Mouse (Mus musculus) midbrain, embryonic 12.5 days (tissue): ENCODE measurements around the gene Pdp2. TPM values are rescaled to one million over a fixed set of nuclear protein-coding genes. Genes with fewer than 3 reads are reported as not detected.

Source experiments
- ATAC-seq: fragments of 200-750 bp; cut with Nextera tagmentation; 2 replicates; pipeline ENCODE4 v1.8.0; 2017; ENCODE audit warnings: low read depth, moderate TSS enrichment, moderate library complexity; ENCODE audit not compliant: low FRiP score
- H3K27ac ChIP-seq: fragments of 300-500 bp; sonication (generic); replicated peaks from 2 replicates; pipeline ENCODE4 v1.5.1; 2016; ENCODE audit warnings: mild to moderate bottlenecking
- H3K27me3 ChIP-seq: fragments of 300-500 bp; sonication (generic); 2 replicates; pipeline ENCODE4 v1.6.1; 2016; ENCODE audit warnings: mild to moderate bottlenecking
- H3K36me3 ChIP-seq: fragments of 300-500 bp; sonication (generic); 2 replicates; pipeline ENCODE4 v1.6.1; 2016
- H3K4me1 ChIP-seq: fragments of 300-500 bp; sonication (generic); 2 replicates; pipeline ENCODE4 v1.6.1; 2016
- H3K4me2 ChIP-seq: fragments of 300-500 bp; sonication (generic); replicated peaks from 2 replicates; pipeline ENCODE4 v1.6.1; 2016; ENCODE audit warnings: mild to moderate bottlenecking, moderate library complexity
- H3K4me3 ChIP-seq: fragments of 300-500 bp; sonication (generic); 2 replicates; pipeline ENCODE4 v1.5.1; 2016; ENCODE audit warnings: mild to moderate bottlenecking
- H3K9ac ChIP-seq: fragments of 300-500 bp; sonication (generic); replicated peaks from 2 replicates; pipeline ENCODE4 v1.6.1; 2016; ENCODE audit warnings: mild to moderate bottlenecking, moderate library complexity
- H3K9me3 ChIP-seq: fragments of 300-500 bp; sonication (generic); 2 replicates; pipeline ENCODE4 v1.6.1; 2016; ENCODE audit warnings: mild to moderate bottlenecking
- WGBS: fragments of 180-500 bp; shearing (Covaris S2); methylation state at CpG from one replicate; pipeline ENCODE4 v1.1.7; 2016; 5-methylcytosine and 5-hydroxymethylcytosine counted together
- polyA plus RNA-seq: library from polyadenylated mRNA; unstranded; fragments of >200 nt; fragmentation: Nextera tagmentation; extraction: Ambion mirVana; gene quantifications from 2 replicates; pipeline ENCODE4 v1.2.1, GENCODE M21; 2016

The Pdp2 gene
- 14.7 and 15.8 TPM in 2 replicates for polyA plus RNA-seq

- Histone ChIP-seq H3K27me3 (no peaks in the 10 kb centered on the region), H3K36me3 (peaks cover 26% of the 10 kb centered on the region), H3K9me3 (no peaks in the 10 kb centered on the region), H3K4me1 (peaks cover 11% of the 10 kb centered on the region; the same call in 1 of the 2 replicates), H3K9ac (peak within 1 kb of the TSS; percentile 78), H3K4me2 (peak within 1 kb of the TSS; percentile 86), H3K4me3 (peak within 1 kb of the TSS; percentile 76), H3K27ac (peak within 1 kb of the TSS; percentile 80)
- under 1% methylated on average over 37 of the region's 44 CpGs for WGBS
- ATAC-seq = peak; percentile 97
These were observed at the start of gene Pdp2 for GRCm38 (mm10) chr8:104591133-104591834. Gene Pdp2, plus strand, starts transcription at chr8:104591451.

GRCm38 (mm10) chr8:104541515-104541880 lies 49.8 kb upstream of the Pdp2 start:
- 15% methylated on average over 8 of the region's 8 CpGs for WGBS
- no peak for ATAC-seq
- H3K9ac ChIP-seq = peak overlapping the region; percentile 58; the same call in 1 of the 2 replicates
- H3K9me3 ChIP-seq = no peaks in the 10 kb centered on the region
- no peak overlapping the region for H3K27ac ChIP-seq
- no peaks in the 10 kb centered on the region for H3K36me3 ChIP-seq
- H3K27me3 ChIP-seq = peaks cover 72% of the 10 kb centered on the region
- peaks cover 16% of the 10 kb centered on the region; the same call in 1 of the 2 replicates for H3K4me1 ChIP-seq
- H3K4me2 ChIP-seq = peak overlapping the region; percentile 92
- H3K4me3 ChIP-seq = peak overlapping the region; percentile 52

GRCm38 (mm10) chr8:104542160-104542559 lies 49.1 kb upstream of the Pdp2 start:
- Histone ChIP-seq H3K27ac (no peak overlapping the region), H3K27me3 (peaks cover 72% of the 10 kb centered on the region), H3K9ac (no peak overlapping the region), H3K9me3 (no peaks in the 10 kb centered on the region), H3K36me3 (no peaks in the 10 kb centered on the region), H3K4me1 (peaks cover 16% of the 10 kb centered on the region; the same call in 1 of the 2 replicates), H3K4me2 (no peak overlapping the region), H3K4me3 (no peak overlapping the region)
- 13% methylated on average over 11 of the region's 11 CpGs for WGBS
- no peak for ATAC-seq

GRCm38 (mm10) chr8:104543440-104544045 lies 47.7 kb upstream of the Pdp2 start:
- peaks cover 16% of the 10 kb centered on the region; the same call in 1 of the 2 replicates for H3K4me1 ChIP-seq
- H3K9ac ChIP-seq = no peak overlapping the region
- H3K4me2 ChIP-seq = no peak overlapping the region
- peaks cover 60% of the 10 kb centered on the region for H3K27me3 ChIP-seq
- no peak overlapping the region for H3K4me3 ChIP-seq
- ATAC-seq = no peak
- H3K36me3 ChIP-seq = no peaks in the 10 kb centered on the region
- no peak overlapping the region for H3K27ac ChIP-seq
- 89% methylated on average over 8 of the region's 8 CpGs for WGBS
- no peaks in the 10 kb centered on the region for H3K9me3 ChIP-seq

- Histone ChIP-seq H3K4me2 (no peak overlapping the region), H3K4me3 (no peak overlapping the region), H3K9ac (no peak overlapping the region), H3K36me3 (no peaks in the 10 kb centered on the region), H3K27me3 (no peaks in the 10 kb centered on the region), H3K27ac (no peak overlapping the region), H3K4me1 (no peaks in the 10 kb centered on the region), H3K9me3 (no peaks in the 10 kb centered on the region)
- ATAC-seq = no peak
- WGBS = 94% methylated on average over 4 of the region's 4 CpGs
These were observed 36.1 kb upstream of the Pdp2 start for GRCm38 (mm10) chr8:104555191-104555590.

GRCm38 (mm10) chr8:104557226-104557625 lies 34.0 kb upstream of the Pdp2 start:
- Histone ChIP-seq H3K4me2 (no peak overlapping the region), H3K9me3 (no peaks in the 10 kb centered on the region), H3K27ac (no peak overlapping the region), H3K4me3 (no peak overlapping the region), H3K9ac (no peak overlapping the region), H3K27me3 (no peaks in the 10 kb centered on the region), H3K4me1 (no peaks in the 10 kb centered on the region), H3K36me3 (no peaks in the 10 kb centered on the region)
- 84% methylated on average over 7 of the region's 7 CpGs for WGBS
- ATAC-seq = no peak

GRCm38 (mm10) chr8:104560731-104561130 lies 30.5 kb upstream of the Pdp2 start:
- H3K9me3 ChIP-seq = no peaks in the 10 kb centered on the region

GRCm38 (mm10) chr8:104564633-104565456 lies 26.4 kb upstream of the Pdp2 start:
- Histone ChIP-seq H3K9me3 (no peaks in the 10 kb centered on the region), H3K4me1 (no peaks in the 10 kb centered on the region), H3K36me3 (no peaks in the 10 kb centered on the region), H3K4me2 (0 out of 2 replicates have a peak overlapping the region, but pooled peaks have one; percentile 5), H3K27ac (no peak overlapping the region), H3K9ac (no peak overlapping the region), H3K4me3 (no peak overlapping the region), H3K27me3 (no peaks in the 10 kb centered on the region)
- ATAC-seq = peak; percentile 87
- 17% methylated on average over 22 of the region's 22 CpGs for WGBS

More at GRCm38 (mm10) chr8:104560731-104561130, 30.5 kb upstream of the Pdp2 start:
- Histone ChIP-seq H3K4me2 (no peak overlapping the region), H3K27me3 (no peaks in the 10 kb centered on the region), H3K4me1 (no peaks in the 10 kb centered on the region), H3K36me3 (no peaks in the 10 kb centered on the region), H3K9ac (no peak overlapping the region), H3K4me3 (no peak overlapping the region), H3K27ac (no peak overlapping the region)
- no peak for ATAC-seq

- Histone ChIP-seq H3K4me1 (no peaks in the 10 kb centered on the region), H3K4me3 (no peak overlapping the region), H3K27me3 (peaks cover 2% of the 10 kb centered on the region; the same call in 1 of the 2 replicates), H3K36me3 (no peaks in the 10 kb centered on the region), H3K9me3 (no peaks in the 10 kb centered on the region), H3K4me2 (no peak overlapping the region), H3K27ac (no peak overlapping the region), H3K9ac (no peak overlapping the region)
- 95% methylated on average over 5 of the region's 5 CpGs for WGBS
- ATAC-seq = peak; percentile 27; the same call in 1 of the 2 replicates
These were observed 25.8 kb upstream of the Pdp2 start for GRCm38 (mm10) chr8:104565457-104565798.

GRCm38 (mm10) chr8:104569559-104569958 lies 21.7 kb upstream of the Pdp2 start:
- ATAC-seq = no peak

GRCm38 (mm10) chr8:104570436-104571343 lies 20.6 kb upstream of the Pdp2 start:
- ATAC-seq = peak; percentile 75
- Histone ChIP-seq H3K9ac (peak overlapping the region; percentile 41; the same call in 1 of the 2 replicates), H3K27me3 (peaks cover 6% of the 10 kb centered on the region), H3K4me3 (peak overlapping the region; percentile 35), H3K36me3 (no peaks in the 10 kb centered on the region), H3K4me2 (peak overlapping the region; percentile 61), H3K9me3 (no peaks in the 10 kb centered on the region), H3K27ac (no peak overlapping the region), H3K4me1 (no peaks in the 10 kb centered on the region)
- WGBS = 9% methylated on average over 26 of the region's 26 CpGs

More at GRCm38 (mm10) chr8:104569559-104569958, 21.7 kb upstream of the Pdp2 start:
- Histone ChIP-seq H3K27me3 (peaks cover 6% of the 10 kb centered on the region), H3K27ac (no peak overlapping the region), H3K4me3 (no peak overlapping the region), H3K9ac (no peak overlapping the region), H3K9me3 (no peaks in the 10 kb centered on the region), H3K36me3 (no peaks in the 10 kb centered on the region), H3K4me1 (no peaks in the 10 kb centered on the region), H3K4me2 (no peak overlapping the region)
- 37% methylated on average over 1 of the region's 1 CpGs for WGBS
